Mouse (Mus musculus) C2C12 (cell line): Measurements from ENCODE around the gene Bmpr1a.

Experiments
- CEBPB ChIP-seq: IDR thresholded peaks from one replicate; pipeline ENCODE4 v1.6.1; 2011; ENCODE audit warnings: low read depth, mild to moderate bottlenecking, control low read depth, moderate library complexity
- CTCF ChIP-seq: IDR thresholded peaks from one replicate; pipeline ENCODE4 v1.5.1; 2011; ENCODE audit not compliant: control insufficient read depth, insufficient read depth, insufficient read length
- MAX ChIP-seq: IDR thresholded peaks from one replicate; pipeline ENCODE4 v1.6.1; 2011; ENCODE audit warnings: mild to moderate bottlenecking, control low read depth
- MYOD1 ChIP-seq: IDR thresholded peaks from one replicate; pipeline ENCODE4 v1.6.1; 2011; ENCODE audit warnings: low read depth; ENCODE audit not compliant: control insufficient read depth, insufficient read length
- USF1 ChIP-seq: IDR thresholded peaks from one replicate; pipeline ENCODE4 v1.6.1; 2011; ENCODE audit warnings: low read depth, mild to moderate bottlenecking, control low read depth, moderate library complexity

GRCm38 (mm10) chr14:34362726-34363445 lies 140.3 kb downstream of the Bmpr1a start:
- TF ChIP-seq USF1 (no peak), CTCF (peak; percentile 53), MYOD1 (no peak), MAX (no peak), CEBPB (no peak)
